Mouse (Mus musculus) spleen, adult 2 months (tissue): Measurements from ENCODE around the gene Ppara.

ENCODE experiments used
- CTCF ChIP-seq: fragments of 200-500 bp; IDR thresholded peaks from 2 replicates; pipeline ENCODE4 v1.5.1; 2011; ENCODE audit warnings: mild to moderate bottlenecking, inconsistent platforms; ENCODE audit not compliant: insufficient read depth, insufficient read length, insufficient replicate concordance; ENCODE audit errors: extremely low read depth
- POLR2A ChIP-seq: fragments of 200-500 bp; IDR thresholded peaks from 2 replicates; pipeline ENCODE4 v1.6.1; 2011; ENCODE audit warnings: low read depth, low read length, inconsistent platforms

GRCm38 (mm10) chr15:85693115-85693514, 41.7 kb upstream of the Ppara start:
- TF ChIP-seq POLR2A (no peak), CTCF (no peak)
